Mouse (Mus musculus) 416B (cell line): ENCODE measurements around the gene Vwa7.
A peak's percentile ranks its signal among the peaks of the same experiment; 100 is the strongest.

Source experiments
- DNase-seq: peaks from one replicate; pipeline ENCODE4 v3.0.0; 2011; ENCODE audit warnings: low read depth

Gene Vwa7

GRCm38 (mm10) chr17:35064378-35064877 lies 48.0 kb downstream of the Vwa7 start:
- no peak for DNase-seq

- DNase-seq = no peak
These were observed 48.9 kb downstream of the Vwa7 start, which contains the start of gene Ly6g6c for GRCm38 (mm10) chr17:35064951-35065947. Gene Ly6g6c (plus strand): TSS chr17:35065388.

GRCm38 (mm10) chr17:35066084-35066483 lies 49.7 kb downstream of the Vwa7 start, which contains the start of gene Mpig6b:
Gene Mpig6b (minus strand): TSS chr17:35066184.
- no peak for DNase-seq

- peak; percentile 52 for DNase-seq
These were observed 52.0 kb downstream of the Vwa7 start for GRCm38 (mm10) chr17:35068213-35068914.

GRCm38 (mm10) chr17:35070556-35071229 lies 54.3 kb downstream of the Vwa7 start:
- DNase-seq = no peak

GRCm38 (mm10) chr17:35071454-35071853 lies 55.1 kb downstream of the Vwa7 start:
- DNase-seq = no peak

GRCm38 (mm10) chr17:35074097-35074496 lies 57.7 kb downstream of the Vwa7 start:
- peak; percentile 48 for DNase-seq
